Mouse (Mus musculus) limb, embryonic 14.5 days (tissue): ENCODE data around the gene Itln1. TPM values are rescaled to one million over a fixed set of nuclear protein-coding genes. Genes with fewer than 3 reads are reported as not detected.

Source experiments
- ATAC-seq: fragments of 200-750 bp; cut with Nextera tagmentation; 2 replicates; pipeline ENCODE4 v1.8.0; 2017; ENCODE audit warnings: low read depth, moderate number of reproducible peaks, moderate TSS enrichment; ENCODE audit not compliant: low FRiP score
- DNase-seq: peaks from one replicate; pipeline ENCODE4 v3.0.0-alpha.2; 2015; ENCODE audit warnings: low spot score
- H3K27ac ChIP-seq: fragments of 300-500 bp; sonication (generic); replicated peaks from 2 replicates; pipeline ENCODE4 v1.5.1; 2014; ENCODE audit warnings: low read depth, mild to moderate bottlenecking, low read length, moderate library complexity, mixed read lengths
- H3K27me3 ChIP-seq: fragments of 300-500 bp; sonication (generic); 2 replicates; pipeline ENCODE4 v1.6.1; 2014; ENCODE audit warnings: low read length, mixed read lengths; ENCODE audit not compliant: control insufficient read depth, insufficient read depth
- H3K36me3 ChIP-seq: fragments of 300-500 bp; sonication (generic); 2 replicates; pipeline ENCODE4 v1.6.1; 2014; ENCODE audit warnings: mild to moderate bottlenecking, low read length, moderate library complexity, mixed read lengths; ENCODE audit not compliant: control insufficient read depth, insufficient read depth
- H3K4me1 ChIP-seq: fragments of 300-500 bp; sonication (generic); 2 replicates; pipeline ENCODE4 v1.6.1; 2014; ENCODE audit warnings: antibody characterized with exemption, low read length, mixed read lengths; ENCODE audit not compliant: control insufficient read depth, insufficient read depth
- H3K4me2 ChIP-seq: fragments of 300-500 bp; sonication (generic); replicated peaks from 2 replicates; pipeline ENCODE4 v1.6.1; 2014; ENCODE audit warnings: low read depth, mild to moderate bottlenecking, low read length, moderate library complexity; ENCODE audit not compliant: severe bottlenecking
- H3K4me3 ChIP-seq: fragments of 300-500 bp; sonication (generic); replicated peaks from 2 replicates; pipeline ENCODE4 v1.5.1; 2014; ENCODE audit warnings: low read length
- H3K9ac ChIP-seq: fragments of 300-500 bp; sonication (generic); 2 replicates; pipeline ENCODE4 v1.6.1; 2014; ENCODE audit warnings: mild to moderate bottlenecking, low read depth, low read length, moderate library complexity; ENCODE audit not compliant: severe bottlenecking
- H3K9me3 ChIP-seq: fragments of 300-500 bp; sonication (generic); 2 replicates; pipeline ENCODE4 v1.6.1; 2016; ENCODE audit warnings: low read length; ENCODE audit not compliant: control insufficient read depth
- POLR2A ChIP-seq: fragments of 200-500 bp; IDR thresholded peaks from 2 replicates; pipeline ENCODE4 v1.8.0; 2012; ENCODE audit warnings: inconsistent platforms, mild to moderate bottlenecking, moderate library complexity, borderline replicate concordance; ENCODE audit not compliant: insufficient read depth, insufficient read length; ENCODE audit errors: extremely low read depth
- WGBS: fragments of 180-500 bp; shearing (Covaris S2); extraction: QIAGEN DNeasy Blood & Tissue Kit; methylation state at CpG from one replicate; pipeline ENCODE4 v1.1.7; 2014; 5-methylcytosine and 5-hydroxymethylcytosine counted together
- polyA plus RNA-seq, 2 experiments: library from polyadenylated mRNA; depleted of rRNA in 1 of 2; stranded (reverse) in 1 of 2; unstranded in 1 of 2; fragments of >200 nt; fragmentation: Nextera tagmentation in 1 of 2; extraction: Ambion mirVana in 1 of 2; gene quantifications; 2 replicates each; pipeline versions ENCODE4 v1.2.1 to v1.2.3; 2012 to 2014

The Itln1 gene
- polyA plus RNA-seq, 2 experiments = 0.05 TPM; not detected in 1

- H3K36me3 ChIP-seq = no peaks in the 10 kb centered on the region
- no peaks in the 10 kb centered on the region for H3K9me3 ChIP-seq
- no peak for TF ChIP-seq POLR2A
- H3K4me3 ChIP-seq = no peak overlapping the region
- no peaks in the 10 kb centered on the region for H3K27me3 ChIP-seq
- H3K4me2 ChIP-seq = no peak overlapping the region
- no peaks in the 10 kb centered on the region for H3K4me1 ChIP-seq
- H3K9ac ChIP-seq = no peak overlapping the region
- no peak for DNase-seq
- H3K27ac ChIP-seq = no peak overlapping the region
- 71% methylated on average over 7 of the region's 7 CpGs for WGBS
- ATAC-seq = no peak
Measured at GRCm38 (mm10) chr1:171551326-171551725, 16.2 kb upstream of the Itln1 start.

- DNase-seq (no peak), ATAC-seq (no peak)
- H3K4me3 ChIP-seq = no peak overlapping the region
- no peaks in the 10 kb centered on the region for H3K36me3 ChIP-seq
- H3K27me3 ChIP-seq = no peaks in the 10 kb centered on the region
- H3K27ac ChIP-seq = no peak overlapping the region
- no peak overlapping the region for H3K9ac ChIP-seq
- no peaks in the 10 kb centered on the region for H3K4me1 ChIP-seq
- no peak overlapping the region for H3K4me2 ChIP-seq
- TF ChIP-seq POLR2A = no peak
- 81% methylated on average over 1 of the region's 1 CpGs for WGBS
- no peaks in the 10 kb centered on the region for H3K9me3 ChIP-seq
Measured at GRCm38 (mm10) chr1:171540694-171541093, 5.6 kb upstream of the Itln1 start.

- Histone ChIP-seq H3K27me3 (no peaks in the 10 kb centered on the region), H3K4me3 (no peak overlapping the region), H3K9me3 (no peaks in the 10 kb centered on the region), H3K27ac (no peak overlapping the region), H3K4me1 (no peaks in the 10 kb centered on the region), H3K4me2 (no peak overlapping the region), H3K9ac (no peak overlapping the region), H3K36me3 (no peaks in the 10 kb centered on the region)
- ATAC-seq (no peak), DNase-seq (no peak)
- TF ChIP-seq POLR2A = no peak
Measured at GRCm38 (mm10) chr1:171534557-171534956, 537 bp downstream of the Itln1 start.

GRCm38 (mm10) chr1:171532830-171533229 is 2.3 kb downstream of the Itln1 start:
- WGBS = 70% methylated on average over 2 of the region's 2 CpGs
- no peaks in the 10 kb centered on the region for H3K27me3 ChIP-seq
- no peak for TF ChIP-seq POLR2A

GRCm38 (mm10) chr1:171531367-171531766 is 3.7 kb downstream of the Itln1 start:
- WGBS = 94% methylated on average over 4 of the region's 4 CpGs
- H3K4me1 ChIP-seq = no peaks in the 10 kb centered on the region
- H3K4me3 ChIP-seq = no peak overlapping the region
- DNase-seq (no peak), ATAC-seq (no peak)
- H3K9ac ChIP-seq = no peak overlapping the region
- no peaks in the 10 kb centered on the region for H3K36me3 ChIP-seq
- H3K4me2 ChIP-seq = no peak overlapping the region
- H3K27me3 ChIP-seq = no peaks in the 10 kb centered on the region
- no peaks in the 10 kb centered on the region for H3K9me3 ChIP-seq
- no peak overlapping the region for H3K27ac ChIP-seq
- TF ChIP-seq POLR2A = no peak

More at GRCm38 (mm10) chr1:171532830-171533229, 2.3 kb downstream of the Itln1 start:
- Histone ChIP-seq H3K4me1 (no peaks in the 10 kb centered on the region), H3K27ac (no peak overlapping the region), H3K4me2 (no peak overlapping the region), H3K36me3 (no peaks in the 10 kb centered on the region), H3K9me3 (no peaks in the 10 kb centered on the region), H3K4me3 (no peak overlapping the region), H3K9ac (no peak overlapping the region)
- no peak for ATAC-seq
- no peak for DNase-seq

- no peak overlapping the region for H3K27ac ChIP-seq
- H3K4me3 ChIP-seq = no peak overlapping the region
- DNase-seq (no peak), ATAC-seq (no peak)
- no peaks in the 10 kb centered on the region for H3K27me3 ChIP-seq
- no peak for TF ChIP-seq POLR2A
- no peaks in the 10 kb centered on the region for H3K9me3 ChIP-seq
- WGBS = 84% methylated on average over 4 of the region's 4 CpGs
- H3K36me3 ChIP-seq = no peaks in the 10 kb centered on the region
- no peaks in the 10 kb centered on the region for H3K4me1 ChIP-seq
- no peak overlapping the region for H3K9ac ChIP-seq
- H3K4me2 ChIP-seq = no peak overlapping the region
Measured at GRCm38 (mm10) chr1:171515557-171515956, 19.5 kb downstream of the Itln1 start.
